Mouse (Mus musculus): ENCODE measurements at regions not wholly inside any gene's neighbourhood (a gene's known extent, or its start where the extent isn't known, plus 50 kb on each side); places are given as distances from the start of the nearest gene placed in this dataset.

DNA sequence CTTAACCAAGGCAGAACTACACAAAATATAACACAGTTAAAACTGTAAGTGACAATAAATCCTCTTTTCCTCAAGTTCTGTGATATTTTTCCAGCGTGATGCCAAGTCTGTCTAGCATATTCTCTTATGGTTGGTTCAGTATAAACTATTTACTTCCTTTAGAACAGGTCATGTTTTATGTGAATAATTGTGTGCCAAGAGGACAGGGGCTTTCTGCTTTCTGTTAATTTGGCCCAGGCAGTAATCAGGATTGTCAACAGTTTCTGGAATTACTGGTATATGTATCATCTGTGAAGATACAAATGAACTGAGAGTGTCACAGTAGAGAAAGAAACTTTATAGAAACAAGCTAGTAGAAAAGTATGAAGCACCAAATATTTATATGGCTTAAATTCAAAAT lies 1039.5 kb upstream of the Adcyap1 start:
- DNase-seq (ENCODE audit: low spot score in 2 of 2): no peak

DNA sequence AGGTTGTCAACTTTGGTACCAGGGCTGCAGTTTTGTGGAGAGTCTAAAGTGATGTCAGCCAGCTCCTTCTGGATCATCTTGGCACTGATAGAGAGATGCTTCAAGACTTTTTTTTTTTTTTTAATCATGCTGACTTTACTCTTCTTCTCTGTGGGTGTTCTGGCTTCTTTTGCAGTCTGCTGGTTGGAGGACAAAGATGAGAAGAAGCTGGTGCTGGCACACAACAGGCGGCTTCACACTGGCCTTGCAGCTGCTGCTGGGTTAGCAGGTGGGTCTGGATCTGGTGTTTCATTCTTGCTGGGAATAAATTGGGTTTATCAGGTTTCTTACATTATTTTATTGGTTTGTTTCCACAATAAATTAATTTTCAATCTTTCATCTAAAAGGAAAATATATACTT lies 1013.1 kb upstream of the Adcyap1 start:
- no peak for DNase-seq (ENCODE audit: low spot score in 2 of 2)

DNA sequence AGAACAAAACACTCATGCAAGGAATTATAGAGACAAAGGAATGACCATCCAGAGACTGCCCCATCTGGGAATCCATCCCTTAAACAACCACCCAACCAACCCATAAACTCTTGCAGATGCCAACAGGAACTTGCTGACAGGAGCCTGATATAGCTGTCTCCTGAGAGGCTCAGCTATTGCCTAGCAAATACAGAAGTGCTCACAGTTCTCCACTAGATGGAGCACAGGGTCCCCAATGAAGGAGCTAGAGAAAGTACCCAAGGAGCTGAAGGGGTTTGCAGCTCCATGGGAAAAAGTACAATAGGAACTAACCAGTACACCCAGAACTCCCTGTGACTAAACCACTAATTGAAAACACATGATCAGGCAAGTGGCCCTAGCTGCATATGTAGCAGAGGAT lies 988.1 kb upstream of the Adcyap1 start:
- DNase-seq (ENCODE audit: low spot score in 2 of 2): peak in 1 of 2 experiments; percentile 23

DNA sequence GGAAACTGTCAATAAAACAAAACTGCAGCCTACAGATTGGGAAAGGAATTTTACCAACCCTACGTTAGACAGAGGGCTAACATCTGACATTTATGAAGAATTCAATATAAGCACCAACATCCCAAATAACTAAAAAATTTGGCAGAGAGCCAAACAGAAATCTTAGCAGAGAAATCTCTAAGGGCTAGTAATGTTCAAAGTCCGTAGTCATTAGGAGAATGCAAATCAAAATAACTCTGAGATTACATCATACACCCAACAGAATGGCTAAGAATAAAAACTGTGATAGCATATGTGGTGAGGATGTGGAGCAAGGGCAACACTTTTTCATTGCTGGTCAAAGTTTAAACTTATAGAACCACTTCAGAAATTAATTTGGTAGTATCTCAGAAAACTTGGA lies 982.4 kb upstream of the Adcyap1 start:
- DNase-seq (ENCODE audit: low spot score in 2 of 2): no peak

Data from left cerebral cortex, adult 9 months (tissue).